Mouse (Mus musculus) MN1 (cell line): Measurements from ENCODE around the gene Hnrnpdl.
A peak's percentile ranks its signal among the peaks of the same experiment; 100 is the strongest.

Experiments used
- DNase-seq: peaks from one replicate; pipeline ENCODE4 v3.0.0-alpha.2; 2016; ENCODE audit warnings: low spot score

Gene Hnrnpdl

GRCm38 (mm10) chr5:100047143-100047640 lies 7.7 kb upstream of the Hnrnpdl start:
- DNase-seq, result no peak

GRCm38 (mm10) chr5:100046096-100046495 lies 6.6 kb upstream of the Hnrnpdl start:
- DNase-seq, result no peak

GRCm38 (mm10) chr5:100044621-100045020 lies 5.2 kb upstream of the Hnrnpdl start:
- DNase-seq, result no peak

GRCm38 (mm10) chr5:100044030-100044429 lies 4.6 kb upstream of the Hnrnpdl start:
- no peak for DNase-seq

GRCm38 (mm10) chr5:100043361-100043760 lies 3.9 kb upstream of the Hnrnpdl start:
- no peak for DNase-seq

GRCm38 (mm10) chr5:100042467-100042866 lies 3.0 kb upstream of the Hnrnpdl start:
- DNase-seq, result no peak

- DNase-seq, result no peak
Measured at GRCm38 (mm10) chr5:100041272-100041671, 1.8 kb upstream of the Hnrnpdl start.

GRCm38 (mm10) chr5:100040281-100040784 lies 869 bp upstream of the Hnrnpdl start:
- DNase-seq, result peak; percentile 37

- peak; percentile 96 for DNase-seq
Measured at GRCm38 (mm10) chr5:100038714-100039601, 506 bp downstream of the Hnrnpdl start.

GRCm38 (mm10) chr5:100037965-100038713 lies 1.3 kb downstream of the Hnrnpdl start:
- DNase-seq, result peak; percentile 79

GRCm38 (mm10) chr5:100036681-100037080 lies 2.8 kb downstream of the Hnrnpdl start:
- no peak for DNase-seq

- no peak for DNase-seq
Measured at GRCm38 (mm10) chr5:100035950-100036349, 3.5 kb downstream of the Hnrnpdl start.

- DNase-seq, result no peak
Measured at GRCm38 (mm10) chr5:100032646-100033045, 6.8 kb downstream of the Hnrnpdl start.

GRCm38 (mm10) chr5:100032107-100032506 lies 7.4 kb downstream of the Hnrnpdl start:
- no peak for DNase-seq

GRCm38 (mm10) chr5:100030069-100030468 lies 9.4 kb downstream of the Hnrnpdl start:
- no peak for DNase-seq

GRCm38 (mm10) chr5:100024868-100025267 lies 14.6 kb downstream of the Hnrnpdl start:
- DNase-seq, result no peak

- DNase-seq, result no peak
Measured at GRCm38 (mm10) chr5:100024403-100024802, 15.1 kb downstream of the Hnrnpdl start.

GRCm38 (mm10) chr5:100020089-100020488 lies 19.4 kb downstream of the Hnrnpdl start:
- DNase-seq, result no peak

GRCm38 (mm10) chr5:100012599-100012998 lies 26.9 kb downstream of the Hnrnpdl start:
- DNase-seq, result no peak

- DNase-seq, result no peak
Measured at GRCm38 (mm10) chr5:100008485-100008884, 31.0 kb downstream of the Hnrnpdl start.

GRCm38 (mm10) chr5:100007040-100007375 lies 32.5 kb downstream of the Hnrnpdl start:
- DNase-seq, result no peak

GRCm38 (mm10) chr5:100006324-100007039 lies 33.0 kb downstream of the Hnrnpdl start:
- DNase-seq, result no peak
